In the genomic region with DNA sequence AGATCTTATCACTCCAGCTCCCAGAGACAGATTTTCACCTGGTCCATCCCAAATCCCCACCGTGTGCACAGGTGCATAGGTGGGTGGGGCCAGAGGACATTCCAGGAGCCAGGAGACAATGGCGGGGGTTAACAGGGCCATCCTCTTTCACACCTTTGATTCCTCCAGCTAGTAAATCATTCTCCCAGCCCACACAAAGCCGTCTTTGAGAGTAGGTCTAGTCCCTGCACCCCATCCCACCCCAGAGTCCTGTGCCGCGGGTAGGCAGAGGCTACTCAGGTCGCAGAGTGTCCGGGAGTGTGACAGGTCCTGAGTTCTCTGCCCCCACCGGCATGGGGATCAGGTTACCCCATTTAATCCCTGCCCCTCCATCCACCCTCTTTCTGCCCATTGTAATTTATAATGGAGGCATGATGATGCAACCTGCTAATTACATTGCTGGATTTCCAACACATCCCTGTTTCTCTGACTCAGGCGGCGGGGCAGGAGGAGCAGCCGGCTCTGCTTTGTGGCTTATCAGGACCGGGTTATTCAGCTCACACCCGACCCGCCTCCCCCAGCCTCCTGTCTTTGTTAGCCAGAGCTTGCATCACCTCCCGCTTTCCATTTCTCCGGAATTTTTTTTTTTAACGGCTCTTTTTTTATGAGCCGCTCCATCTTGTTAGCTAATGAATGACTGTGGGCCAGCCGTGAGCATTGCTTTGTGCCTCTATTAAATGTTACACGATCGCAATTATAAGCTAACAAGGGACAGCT, we compare ENCODE assay signal across 7 mouse cellular contexts.
DNase-seq lines count a peak whose midpoint lies in the region; ATAC-seq lines count a peak whose summit lies in the region.

No protein-coding gene starts in this region.

- 6% methylated on average over 21 of the region's 21 CpGs for WGBS in embryonic facial prominence, embryonic 10.5 days
- 10% methylated on average over 21 of the region's 21 CpGs for WGBS in liver, embryonic 11.5 days
- whole genome bisulfite sequencing in neural tube, embryonic 13.5 days = 4% methylated on average over 21 of the region's 21 CpGs

- peak overlapping the region; percentile 82 for H3K27ac ChIP-seq in embryonic facial prominence, embryonic 10.5 days (replicated peaks)
- H3K27ac ChIP-seq in liver, embryonic 11.5 days (ENCODE audit: low read depth, low read length) = no peak overlapping the region
- peak overlapping the region; percentile 71 for H3K27ac ChIP-seq in neural tube, embryonic 13.5 days (replicated peaks)

- H3K9ac ChIP-seq in liver, embryonic 11.5 days (ENCODE audit: low read depth, low read length) = no peak overlapping the region
- peak overlapping the region; percentile 52 for H3K9ac ChIP-seq in neural tube, embryonic 13.5 days

- H3K4me2 ChIP-seq in liver, embryonic 11.5 days = peak overlapping the region; percentile 26
- H3K4me2 ChIP-seq in neural tube, embryonic 13.5 days = peak overlapping the region; percentile 42

- no peak for ATAC-seq in liver, embryonic 11.5 days (replicated peaks; ENCODE audit: low FRiP score)
- ATAC-seq in neural tube, embryonic 13.5 days (ENCODE audit: low read depth) = peak; percentile 78
- no peak for ATAC-seq in inflammation-experienced regulatory T-cells, adult 6 months

- H3K4me3 ChIP-seq in embryonic facial prominence, embryonic 10.5 days = peak overlapping the region; percentile 27
- H3K4me3 ChIP-seq in liver, embryonic 11.5 days (ENCODE audit: low read depth, low read length) = no peak overlapping the region
- no peak overlapping the region for H3K4me3 ChIP-seq in neural tube, embryonic 13.5 days

- H3K9me3 ChIP-seq in embryonic facial prominence, embryonic 10.5 days = peaks cover under 1% of the 10 kb centered on the region; the same call in 1 of the 2 replicates
- H3K9me3 ChIP-seq in liver, embryonic 11.5 days (ENCODE audit: control insufficient read depth, low read length) = 0 out of 2 replicates have a peak, but pooled peaks cover under 1% of the 10 kb centered on the region
- no peaks in the 10 kb centered on the region for H3K9me3 ChIP-seq in neural tube, embryonic 13.5 days

- DNase-seq in Muller cell, postnatal 12 days (ENCODE audit: inconsistent ontology term) = peak; percentile 95
- DNase-seq in embryonic facial prominence, embryonic 10.5 days (ENCODE audit: low spot score) = peak; percentile 68
- peak; percentile 65 for DNase-seq in heart, postnatal 4 days
- DNase-seq in liver, embryonic 11.5 days (ENCODE audit: low spot score) = no peak
- DNase-seq in layer of hippocampus, adult 8-10 months (ENCODE audit: low spot score in 2 of 2) = no peak

- peaks cover 65% of the 10 kb centered on the region for H3K4me1 ChIP-seq in embryonic facial prominence, embryonic 10.5 days
- H3K4me1 ChIP-seq in liver, embryonic 11.5 days (replicated peaks; ENCODE audit: control insufficient read depth, insufficient read depth, low read length) = 0 out of 2 replicates have a peak, but pooled peaks cover 7% of the 10 kb centered on the region
- peaks cover 36% of the 10 kb centered on the region for H3K4me1 ChIP-seq in neural tube, embryonic 13.5 days (replicated peaks)

- H3K36me3 ChIP-seq in embryonic facial prominence, embryonic 10.5 days (replicated peaks) = no peaks in the 10 kb centered on the region
- no peaks in the 10 kb centered on the region for H3K36me3 ChIP-seq in liver, embryonic 11.5 days (ENCODE audit: control insufficient read depth, insufficient read depth, low read length)
- H3K36me3 ChIP-seq in neural tube, embryonic 13.5 days = no peaks in the 10 kb centered on the region

- peaks cover 71% of the 10 kb centered on the region for H3K27me3 ChIP-seq in embryonic facial prominence, embryonic 10.5 days (replicated peaks; ENCODE audit: low read depth, poor library complexity, severe bottlenecking)
- H3K27me3 ChIP-seq in liver, embryonic 11.5 days (replicated peaks; ENCODE audit: control insufficient read depth, insufficient read depth, low read length) = peaks cover 34% of the 10 kb centered on the region
- H3K27me3 ChIP-seq in neural tube, embryonic 13.5 days = peaks cover 29% of the 10 kb centered on the region

Comparison
In these comparisons a context has a peak if more than half of its experiments do, and no peak if none do; other contexts are left out.
1. DNase-seq: peak in Muller cell, postnatal 12 days (single experiment), embryonic facial prominence, embryonic 10.5 days (single experiment) and heart, postnatal 4 days (single experiment); none in liver, embryonic 11.5 days (single experiment) and layer of hippocampus, adult 8-10 months (0 of 2).